20 mouse cellular contexts compared by ENCODE assay signal in the genomic region with DNA sequence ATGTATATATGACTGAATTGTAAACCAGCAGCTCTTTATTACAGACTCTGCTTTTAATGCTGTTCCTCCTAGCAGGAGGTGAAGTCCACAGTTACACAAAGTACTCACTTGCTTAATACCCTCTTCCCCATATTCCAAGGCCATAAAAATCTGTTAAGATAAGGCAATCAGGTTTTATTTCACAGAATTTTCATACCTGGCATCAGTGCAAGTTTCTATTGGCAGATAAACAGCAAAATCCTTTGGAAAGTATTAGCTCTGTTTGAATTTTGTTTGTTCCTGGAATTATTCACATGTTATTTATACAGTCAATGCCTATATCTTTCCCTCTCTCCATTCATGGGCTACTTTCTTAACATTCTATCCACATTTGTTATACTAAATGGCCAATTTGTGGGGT. TPM values are rescaled to one million over a fixed set of nuclear protein-coding genes. Genes with fewer than 3 reads are reported as not detected.
"Had no signal": no experiment of that assay in that cellular context is flagged by ENCODE, and none has a peak within 500 bp of the region (broad histone marks: within the 10 kb centered on the region; RNA-seq: fewer than 3 reads in every experiment).

Gene Chil6 (minus strand): TSS at position 101 of the 400 bp plus-strand sequence.

- DNase-seq: retina, postnatal 1 day; right cerebral cortex, adult 18-20 months; right cerebral cortex, postnatal 14 days; right cerebral cortex, postnatal 25 days; right cerebral cortex, postnatal 4 days; spleen, adult 18-20 months; thymus, adult 18-20 months; thymus, adult 2 months; thymus, postnatal 14 days; thymus, postnatal 25 days; thymus, postnatal 36 days; thymus, postnatal 4 days had no signal

RNA-seq across cellular contexts. Expression of gene Chil6, which starts in this region (rescaled TPM):
- polyA plus RNA-seq: neural tube, embryonic 13.5 days; neural tube, embryonic 14.5 days; neural tube, embryonic 15.5 days; small intestine, adult 2 months; stomach, embryonic 14.5 days; stomach, embryonic 15.5 days; stomach, embryonic 16.5 days; testis, adult 2 months had no signal
